Mouse (Mus musculus) brown adipose tissue, adult 24 weeks (tissue): Measurements from ENCODE around the gene Prkg1. TPM values are rescaled to one million over a fixed set of nuclear protein-coding genes. Genes with fewer than 3 reads are reported as not detected.

Experiments used
- H3K27ac ChIP-seq: fragments of 200-500 bp; replicated peaks from 2 replicates; pipeline ENCODE4 v1.5.1; 2012; ENCODE audit warnings: low read depth, mild to moderate bottlenecking, low read length
- H3K4me1 ChIP-seq: fragments of 200-500 bp; 2 replicates; pipeline ENCODE4 v1.6.1; 2012; ENCODE audit warnings: low read length, mixed read lengths; ENCODE audit not compliant: control insufficient read depth, insufficient read depth, insufficient read length
- H3K4me3 ChIP-seq: fragments of 200-500 bp; 2 replicates; pipeline ENCODE4 v1.5.1; 2012; ENCODE audit warnings: low read depth, mild to moderate bottlenecking, low read length, moderate library complexity; ENCODE audit not compliant: insufficient read depth
- polyA plus RNA-seq: library from polyadenylated mRNA; stranded (reverse); fragments of >200 nt; gene quantifications from 2 replicates; pipeline ENCODE4 v1.2.4, GENCODE M21; 2012; ENCODE audit not compliant: missing spikeins, insufficient read depth, insufficient read length

The Prkg1 gene
- polyA plus RNA-seq, 1 experiment, result 1.3 TPM

GRCm38 (mm10) chr19:30861441-30861840 is 903.4 kb downstream of the Prkg1 start:
- H3K4me1 ChIP-seq, result no peaks in the 10 kb centered on the region
- H3K4me3 ChIP-seq, result no peak overlapping the region
- H3K27ac ChIP-seq, result no peak overlapping the region

DNA sequence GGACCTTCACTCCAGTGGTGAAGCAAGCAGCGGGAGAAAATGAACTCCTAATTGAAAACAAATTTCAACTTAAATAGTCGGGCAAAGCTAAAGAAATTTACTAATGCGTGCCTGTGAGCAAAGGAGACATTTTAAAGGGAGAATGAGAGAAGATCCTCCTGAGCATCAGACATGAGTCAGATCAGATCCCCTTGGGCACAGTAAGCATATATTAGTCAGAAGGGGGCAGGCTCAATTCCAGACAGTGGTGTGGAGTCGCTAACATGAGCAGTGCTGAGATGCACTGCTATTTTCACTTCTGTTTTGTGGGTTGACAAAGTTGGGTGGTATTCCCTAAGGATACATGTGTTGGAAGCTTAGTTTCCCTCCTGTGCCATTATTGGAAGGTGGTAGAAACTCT is 913.8 kb downstream of the Prkg1 start:
- Histone ChIP-seq H3K27ac (no peak overlapping the region), H3K4me1 (no peaks in the 10 kb centered on the region), H3K4me3 (no peak overlapping the region)

- H3K27ac ChIP-seq, result no peak overlapping the region
- no peaks in the 10 kb centered on the region for H3K4me1 ChIP-seq
- no peak overlapping the region for H3K4me3 ChIP-seq
These were observed 919.9 kb downstream of the Prkg1 start for GRCm38 (mm10) chr19:30844916-30845315.

- Histone ChIP-seq H3K27ac (no peak overlapping the region), H3K4me1 (no peaks in the 10 kb centered on the region), H3K4me3 (no peak overlapping the region)
These were observed 921.2 kb downstream of the Prkg1 start for GRCm38 (mm10) chr19:30843637-30844036.

DNA sequence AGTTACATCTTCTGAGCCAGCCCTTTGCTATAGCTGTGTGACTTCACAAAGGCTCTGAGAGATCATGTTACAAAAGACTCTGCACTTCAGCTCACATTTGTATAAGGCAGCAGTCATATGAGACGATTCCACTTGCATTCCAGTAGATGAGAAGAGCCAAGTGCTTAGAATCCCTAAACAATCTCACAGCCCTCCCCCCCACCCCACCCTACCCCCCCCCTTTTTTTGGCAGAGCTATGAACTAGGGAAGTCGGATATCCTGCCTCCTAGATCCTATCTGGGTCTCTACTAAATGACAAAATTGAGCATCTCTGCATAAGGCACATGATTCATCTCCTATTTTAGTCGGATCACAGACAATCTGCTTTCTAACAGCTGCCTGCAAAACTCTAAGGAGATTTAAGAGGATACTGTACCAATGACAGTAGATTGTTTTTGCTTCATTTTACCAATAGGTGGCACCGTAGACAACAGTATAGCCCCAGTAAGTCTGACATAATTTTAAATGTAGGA is 921.7 kb downstream of the Prkg1 start:
- Histone ChIP-seq H3K27ac (no peak overlapping the region), H3K4me3 (no peak overlapping the region), H3K4me1 (no peaks in the 10 kb centered on the region)

DNA sequence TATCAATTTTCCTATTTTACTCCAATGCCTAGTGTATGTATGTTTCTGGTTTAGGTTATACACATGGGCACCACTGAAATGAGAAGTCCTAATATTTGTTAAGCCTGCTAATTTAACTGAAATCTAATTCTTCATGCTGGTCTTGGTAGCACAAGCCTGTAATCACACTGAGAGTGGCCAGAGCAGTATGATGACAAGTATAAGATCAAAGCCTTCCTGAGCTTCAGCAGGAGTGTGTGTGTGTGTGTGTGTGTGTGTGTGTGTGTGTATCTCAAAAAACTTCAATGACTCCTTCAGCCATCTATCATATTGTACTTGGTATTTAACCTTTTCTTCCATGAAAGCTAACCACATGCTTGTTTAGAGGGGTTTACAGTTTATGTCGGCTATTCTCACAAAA is 922.2 kb downstream of the Prkg1 start:
- Histone ChIP-seq H3K27ac (no peak overlapping the region), H3K4me1 (no peaks in the 10 kb centered on the region), H3K4me3 (no peak overlapping the region)

DNA sequence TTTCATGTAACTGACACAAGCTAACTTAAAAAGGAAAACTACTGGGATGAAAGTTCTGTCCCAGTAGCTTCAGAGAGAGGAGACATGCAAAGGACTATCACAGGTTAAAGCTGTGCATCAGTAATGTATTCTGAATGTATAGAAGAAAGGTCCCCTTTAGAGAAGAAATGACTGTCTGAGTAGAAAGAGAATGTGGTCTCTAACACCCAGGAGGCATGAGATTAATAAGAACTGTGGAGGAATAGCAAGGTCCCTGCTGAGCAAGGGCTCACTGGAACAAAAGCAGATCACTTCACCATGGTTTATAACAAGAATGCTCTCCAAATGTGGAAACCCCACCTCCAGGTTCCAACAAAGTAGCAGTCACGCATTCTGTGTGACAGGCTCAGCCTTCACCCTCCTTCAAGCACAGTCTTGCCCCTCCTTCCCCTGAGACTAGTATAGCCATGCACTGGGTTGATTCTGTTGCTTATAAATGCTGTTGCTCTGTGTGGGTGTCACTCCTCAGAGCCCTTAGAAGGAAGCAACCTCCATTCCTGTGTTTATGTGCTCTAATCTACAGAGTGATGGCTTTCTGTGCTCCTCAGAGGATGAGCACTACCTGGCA is 931.7 kb downstream of the Prkg1 start:
- no peak overlapping the region for H3K27ac ChIP-seq
- H3K4me3 ChIP-seq, result no peak overlapping the region
- H3K4me1 ChIP-seq, result no peaks in the 10 kb centered on the region

DNA sequence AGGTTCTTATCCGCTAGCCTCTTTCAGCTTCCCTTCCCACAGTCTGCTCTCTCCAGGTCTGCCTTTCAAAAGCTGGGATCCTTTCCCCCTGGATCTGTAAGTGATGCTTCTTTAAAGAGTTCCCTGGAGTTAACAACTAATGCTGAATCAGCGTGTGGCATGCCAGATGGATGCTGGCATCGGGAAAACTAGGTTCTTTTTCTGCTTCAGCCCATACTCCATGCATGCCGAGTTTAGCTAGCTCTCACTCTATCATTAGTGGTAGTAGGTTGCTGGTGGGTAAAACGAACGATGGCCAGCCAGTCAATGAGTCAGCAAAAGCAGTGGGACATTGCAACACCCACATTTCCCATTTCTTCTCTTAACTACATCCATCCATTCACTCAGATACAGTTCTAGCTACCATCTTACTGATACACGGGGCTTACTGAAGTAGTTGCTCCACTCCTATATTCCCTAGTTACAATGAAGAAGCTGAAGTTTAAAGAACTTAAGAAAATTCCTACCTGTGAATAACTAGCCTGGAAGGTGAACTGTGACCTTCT is 935.5 kb downstream of the Prkg1 start:
- Histone ChIP-seq H3K4me3 (no peak overlapping the region), H3K27ac (no peak overlapping the region), H3K4me1 (no peaks in the 10 kb centered on the region; the same call in 1 of the 2 replicates)

- Histone ChIP-seq H3K27ac (no peak overlapping the region), H3K4me3 (no peak overlapping the region), H3K4me1 (no peaks in the 10 kb centered on the region; the same call in 1 of the 2 replicates)
These were observed 937.0 kb downstream of the Prkg1 start for GRCm38 (mm10) chr19:30827820-30828219.

- Histone ChIP-seq H3K4me1 (no peaks in the 10 kb centered on the region; the same call in 1 of the 2 replicates), H3K4me3 (no peak overlapping the region)
These were observed 938.7 kb downstream of the Prkg1 start for GRCm38 (mm10) chr19:30826106-30826505.

GRCm38 (mm10) chr19:30815661-30816060 is 949.2 kb downstream of the Prkg1 start:
- Histone ChIP-seq H3K27ac (no peak overlapping the region), H3K4me3 (no peak overlapping the region), H3K4me1 (no peaks in the 10 kb centered on the region)

More at GRCm38 (mm10) chr19:30826106-30826505, 938.7 kb downstream of the Prkg1 start:
- H3K27ac ChIP-seq, result no peak overlapping the region

DNA sequence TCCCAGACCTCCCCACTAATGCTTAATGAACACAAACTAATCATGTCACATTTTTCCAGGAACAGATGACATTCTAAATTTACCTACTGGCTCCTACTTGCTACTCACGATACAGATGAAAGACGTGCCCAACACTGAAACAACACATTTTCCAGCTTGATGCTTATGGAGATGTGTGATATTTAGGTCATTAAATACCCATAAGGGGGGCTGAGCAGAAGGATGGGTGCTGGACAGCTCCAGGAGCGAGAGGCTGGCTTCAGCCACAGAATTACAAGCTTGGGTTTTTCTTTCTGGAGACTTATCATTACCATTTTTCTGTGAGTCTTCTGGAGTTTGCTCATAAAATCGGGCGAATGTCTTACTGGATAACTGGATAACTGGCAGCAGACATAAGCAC is 958.6 kb downstream of the Prkg1 start:
- Histone ChIP-seq H3K4me3 (no peak overlapping the region), H3K27ac (no peak overlapping the region), H3K4me1 (no peaks in the 10 kb centered on the region)

- Histone ChIP-seq H3K27ac (no peak overlapping the region), H3K4me3 (no peak overlapping the region)
These were observed 984.0 kb downstream of the Prkg1 start for GRCm38 (mm10) chr19:30780803-30781202.

GRCm38 (mm10) chr19:30768316-30768715 is 996.5 kb downstream of the Prkg1 start:
- no peaks in the 10 kb centered on the region for H3K4me1 ChIP-seq
- H3K4me3 ChIP-seq, result no peak overlapping the region
- no peak overlapping the region for H3K27ac ChIP-seq

More at GRCm38 (mm10) chr19:30780803-30781202, 984.0 kb downstream of the Prkg1 start:
- no peaks in the 10 kb centered on the region for H3K4me1 ChIP-seq

GRCm38 (mm10) chr19:30744426-30744825 is 1020.4 kb downstream of the Prkg1 start:
- Histone ChIP-seq H3K4me1 (no peaks in the 10 kb centered on the region), H3K4me3 (no peak overlapping the region), H3K27ac (no peak overlapping the region)

DNA sequence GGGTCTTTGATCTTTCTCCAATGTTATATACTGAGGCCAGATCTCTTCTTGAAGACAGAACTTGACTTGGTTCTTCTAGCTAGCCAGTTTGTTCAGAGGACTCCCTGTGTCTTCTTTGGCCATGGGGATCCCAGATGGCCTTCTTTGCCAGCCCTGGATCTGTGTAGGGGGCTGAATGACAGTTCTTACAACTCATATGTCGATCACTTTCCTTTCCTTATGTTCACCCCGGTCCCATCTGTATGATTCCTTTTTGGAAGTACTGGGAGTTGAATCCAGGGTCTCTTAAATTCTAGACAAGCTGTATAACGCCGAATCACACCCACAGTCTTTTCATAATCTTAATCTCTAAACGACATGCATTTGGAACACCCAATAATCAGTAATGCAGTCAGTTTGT is 1065.7 kb downstream of the Prkg1 start:
- H3K4me1 ChIP-seq, result no peaks in the 10 kb centered on the region
- no peak overlapping the region for H3K27ac ChIP-seq
- H3K4me3 ChIP-seq, result no peak overlapping the region
